Mouse (Mus musculus): Measurements from ENCODE around the gene Map1s. TPM values are rescaled to one million over a fixed set of nuclear protein-coding genes. Genes with fewer than 3 reads are reported as not detected.
A peak's percentile ranks its signal among the peaks of the same experiment; 100 is the strongest.

Map1s gene
- polyA plus RNA-seq, 1 experiment = 58.4 TPM

DNA sequence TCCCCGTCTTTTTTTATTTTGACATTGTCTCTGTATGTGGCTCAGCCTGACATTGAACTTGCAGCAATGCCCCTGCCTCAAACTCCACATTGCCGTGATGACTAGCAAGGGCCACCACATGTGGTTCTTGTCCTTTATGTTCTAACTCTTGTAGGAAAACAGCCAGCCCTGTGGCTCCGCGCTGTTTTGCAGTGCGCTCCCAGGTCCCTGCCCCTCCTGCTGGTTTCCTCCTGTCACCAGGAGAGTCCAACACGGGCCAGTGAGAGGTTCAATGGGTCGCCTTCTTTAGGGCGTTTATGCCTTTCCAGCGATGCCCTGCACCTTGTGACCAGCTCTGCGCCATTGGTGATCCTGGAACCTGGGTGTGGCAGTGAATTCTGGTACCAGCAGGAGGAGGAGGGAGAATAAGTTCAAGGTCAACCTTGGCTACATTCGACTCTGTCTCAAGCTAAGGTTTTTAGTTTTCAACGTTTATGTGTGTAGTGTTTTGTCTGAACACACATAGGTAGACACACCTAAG is 39.7 kb upstream of the Map1s start:
- TF ChIP-seq POLR2A (IDR thresholded peaks at IDR 0.05; ENCODE audit: borderline replicate concordance, extremely low read depth, low read depth, low read length) (no peak), CTCF (IDR thresholded peaks at IDR 0.05; ENCODE audit: insufficient read depth, low read length) (no peak)
- Histone ChIP-seq H3K4me3 (replicated peaks; ENCODE audit: extremely low read depth, low read depth, low read length) (peak overlapping the region; percentile 33), H3K4me1 (ENCODE audit: control insufficient read depth, insufficient read depth, low read length) (peaks cover 18% of the 10 kb centered on the region)
- DNase-seq = no peak
- WGBS = 7% methylated on average over 12 of the region's 12 CpGs

- TF ChIP-seq POLR2A (IDR thresholded peaks at IDR 0.05; ENCODE audit: borderline replicate concordance, extremely low read depth, low read depth, low read length) (no peak), CTCF (IDR thresholded peaks at IDR 0.05; ENCODE audit: insufficient read depth, low read length) (no peak)
- H3K4me3 ChIP-seq (replicated peaks; ENCODE audit: extremely low read depth, low read depth, low read length) = no peak overlapping the region
- peaks cover 18% of the 10 kb centered on the region for H3K4me1 ChIP-seq (ENCODE audit: control insufficient read depth, insufficient read depth, low read length)
- no peak for DNase-seq
- 86% methylated on average over 7 of the region's 7 CpGs for WGBS
These were observed 39.2 kb upstream of the Map1s start for GRCm38 (mm10) chr8:70866566-70866965.

DNA sequence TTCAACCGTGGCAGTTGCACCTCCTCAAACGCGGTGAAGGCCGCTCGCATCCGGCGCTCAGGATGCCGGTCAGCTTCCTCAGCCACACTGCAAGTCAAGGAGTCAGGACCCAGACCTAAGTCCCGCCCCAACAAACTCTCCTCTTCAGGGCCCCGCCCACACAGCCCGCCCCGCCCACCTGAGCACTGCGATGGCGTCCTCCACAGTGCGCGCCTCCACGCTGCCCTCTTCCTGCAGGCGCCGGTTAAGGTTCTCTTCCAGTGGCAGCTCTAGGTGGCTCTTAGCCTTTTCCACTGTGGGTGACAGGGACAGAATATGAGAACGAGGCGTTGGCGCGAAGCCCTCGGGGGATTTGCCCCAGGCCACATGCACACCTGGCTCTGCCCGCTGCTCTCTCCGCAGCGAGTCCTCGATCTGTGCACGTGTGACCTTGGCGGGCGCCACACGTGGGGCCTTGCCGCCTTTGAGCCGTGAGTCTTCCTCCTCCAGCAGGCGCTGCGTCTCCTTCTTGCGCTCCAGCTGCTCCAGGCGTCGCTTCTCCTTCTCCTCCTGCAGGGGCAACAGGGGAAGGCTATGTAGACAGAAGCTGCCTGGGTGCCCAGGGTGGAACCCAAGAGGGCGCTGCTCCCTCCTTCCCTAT is 37.1 kb upstream of the Map1s start:
- no peak for TF ChIP-seq CTCF (IDR thresholded peaks at IDR 0.05; ENCODE audit: insufficient read depth, low read length)
- TF ChIP-seq POLR2A (IDR thresholded peaks at IDR 0.05; ENCODE audit: borderline replicate concordance, extremely low read depth, low read depth, low read length) = no peak
- H3K4me1 ChIP-seq (ENCODE audit: control insufficient read depth, insufficient read depth, low read length) = peaks cover 14% of the 10 kb centered on the region
- WGBS = 42% methylated on average over 40 of the region's 40 CpGs
- no peak overlapping the region for H3K4me3 ChIP-seq (replicated peaks; ENCODE audit: extremely low read depth, low read depth, low read length)
- peak; percentile 46 for DNase-seq

DNA sequence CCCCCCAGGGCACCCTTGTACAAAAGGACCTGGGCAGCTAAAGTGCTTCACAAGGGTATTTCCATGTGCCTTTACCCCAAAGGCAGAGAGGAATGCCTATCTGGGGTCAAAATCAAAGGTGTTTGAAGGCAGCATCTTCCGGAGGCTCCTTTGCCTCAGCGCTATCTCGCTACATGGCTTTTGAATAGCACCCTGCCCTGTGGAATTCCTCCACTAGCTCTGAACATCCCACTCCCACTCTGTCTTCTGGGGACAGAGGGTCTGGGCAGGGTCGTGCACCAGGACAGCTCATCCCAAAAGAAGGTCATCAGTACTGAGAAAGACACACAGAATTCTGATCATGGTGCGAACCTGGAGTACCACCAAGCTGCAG is 36.5 kb upstream of the Map1s start:
- DNase-seq = no peak
- WGBS = 46% methylated on average over 5 of the region's 5 CpGs
- Histone ChIP-seq H3K4me1 (ENCODE audit: control insufficient read depth, insufficient read depth, low read length) (peaks cover 14% of the 10 kb centered on the region), H3K4me3 (replicated peaks; ENCODE audit: extremely low read depth, low read depth, low read length) (no peak overlapping the region)
- no peak for TF ChIP-seq CTCF (IDR thresholded peaks at IDR 0.05; ENCODE audit: insufficient read depth, low read length)
- no peak for TF ChIP-seq POLR2A (IDR thresholded peaks at IDR 0.05; ENCODE audit: borderline replicate concordance, extremely low read depth, low read depth, low read length)

GRCm38 (mm10) chr8:70869601-70870041 is 36.1 kb upstream of the Map1s start:
- DNase-seq = peak; percentile 74
- peaks cover 12% of the 10 kb centered on the region for H3K4me1 ChIP-seq (ENCODE audit: control insufficient read depth, insufficient read depth, low read length)
- no peak overlapping the region for H3K4me3 ChIP-seq (replicated peaks; ENCODE audit: extremely low read depth, low read depth, low read length)
- TF ChIP-seq POLR2A (IDR thresholded peaks at IDR 0.05; ENCODE audit: borderline replicate concordance, extremely low read depth, low read depth, low read length) (no peak), CTCF (IDR thresholded peaks at IDR 0.05; ENCODE audit: insufficient read depth, low read length) (peak; percentile 97)
- 44% methylated on average over 16 of the region's 16 CpGs for WGBS

GRCm38 (mm10) chr8:70871195-70871807 is 34.4 kb upstream of the Map1s start:
- TF ChIP-seq POLR2A (IDR thresholded peaks at IDR 0.05; ENCODE audit: borderline replicate concordance, extremely low read depth, low read depth, low read length) = no peak
- TF ChIP-seq CTCF (IDR thresholded peaks at IDR 0.05; ENCODE audit: insufficient read depth, low read length) = no peak
- 0 out of 2 replicates have a peak, but pooled peaks cover 4% of the 10 kb centered on the region for H3K4me1 ChIP-seq (ENCODE audit: control insufficient read depth, insufficient read depth, low read length)
- no peak for DNase-seq
- WGBS = 80% methylated on average over 5 of the region's 5 CpGs
- no peak overlapping the region for H3K4me3 ChIP-seq (replicated peaks; ENCODE audit: extremely low read depth, low read depth, low read length)

GRCm38 (mm10) chr8:70872643-70873363 is 32.9 kb upstream of the Map1s start:
- no peak for DNase-seq
- WGBS = under 1% methylated on average over 31 of the region's 31 CpGs
- H3K4me1 ChIP-seq (ENCODE audit: control insufficient read depth, insufficient read depth, low read length) = 0 out of 2 replicates have a peak, but pooled peaks cover 4% of the 10 kb centered on the region
- peak overlapping the region; percentile 71 for H3K4me3 ChIP-seq (replicated peaks; ENCODE audit: extremely low read depth, low read depth, low read length)
- no peak for TF ChIP-seq POLR2A (IDR thresholded peaks at IDR 0.05; ENCODE audit: borderline replicate concordance, extremely low read depth, low read depth, low read length)
- TF ChIP-seq CTCF (IDR thresholded peaks at IDR 0.05; ENCODE audit: insufficient read depth, low read length) = no peak

- Histone ChIP-seq H3K4me3 (replicated peaks; ENCODE audit: extremely low read depth, low read depth, low read length) (peak within 1 kb of the TSS; percentile 71), H3K4me1 (ENCODE audit: control insufficient read depth, insufficient read depth, low read length) (0 out of 2 replicates have a peak, but pooled peaks cover 4% of the 10 kb centered on the region)
- peak; percentile 97 for DNase-seq
- WGBS = 1% methylated on average over 46 of the region's 46 CpGs
- TF ChIP-seq POLR2A (IDR thresholded peaks at IDR 0.05; ENCODE audit: borderline replicate concordance, extremely low read depth, low read depth, low read length) (peak; percentile 79; the same call in 1 of the 2 replicates), CTCF (IDR thresholded peaks at IDR 0.05; ENCODE audit: insufficient read depth, low read length) (peak; percentile 57)
These were observed 32.3 kb upstream of the Map1s start, which contains the start of gene Ccdc124 for GRCm38 (mm10) chr8:70873364-70873985. TSS of gene Ccdc124 (minus strand) at chr8:70873935.

DNA sequence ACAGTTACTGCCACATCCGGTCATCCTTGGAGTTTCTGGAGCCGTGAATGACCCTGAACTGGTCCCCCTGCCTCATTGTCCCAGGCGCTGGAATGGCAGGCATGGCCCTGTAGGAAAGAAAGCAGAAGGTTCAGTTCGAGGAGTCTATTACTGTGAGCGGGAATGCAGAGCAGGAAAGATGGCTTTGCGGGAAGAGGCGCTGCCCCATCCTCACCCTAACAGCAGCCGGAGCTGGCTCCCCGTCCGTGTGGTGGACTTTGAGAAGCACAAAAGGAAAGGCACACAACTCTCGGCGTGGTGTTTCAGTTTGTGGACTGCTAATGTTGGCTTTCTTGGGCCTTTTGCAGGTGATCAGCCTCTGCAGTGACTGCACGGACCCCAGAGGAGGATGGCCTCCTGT is 31.3 kb upstream of the Map1s start:
- DNase-seq = no peak
- 0 out of 2 replicates have a peak, but pooled peaks cover 2% of the 10 kb centered on the region for H3K4me1 ChIP-seq (ENCODE audit: control insufficient read depth, insufficient read depth, low read length)
- TF ChIP-seq POLR2A (IDR thresholded peaks at IDR 0.05; ENCODE audit: borderline replicate concordance, extremely low read depth, low read depth, low read length) = no peak
- TF ChIP-seq CTCF (IDR thresholded peaks at IDR 0.05; ENCODE audit: insufficient read depth, low read length) = no peak
- no peak overlapping the region for H3K4me3 ChIP-seq (replicated peaks; ENCODE audit: extremely low read depth, low read depth, low read length)
- WGBS = 92% methylated on average over 13 of the region's 13 CpGs

All from lung, adult 2 months (tissue).